Mouse (Mus musculus) urinary bladder, postnatal 4 days (tissue): Measurements from ENCODE around the gene Rps27l.
A peak's percentile ranks its signal among the peaks of the same experiment; 100 is the strongest.

Source experiments
- DNase-seq, 2 experiments: peaks; one replicate each; pipeline ENCODE4 v3.0.0; 2021 to 2022; ENCODE audit warnings: low spot score in 2 of 2

The Rps27l gene

DNA sequence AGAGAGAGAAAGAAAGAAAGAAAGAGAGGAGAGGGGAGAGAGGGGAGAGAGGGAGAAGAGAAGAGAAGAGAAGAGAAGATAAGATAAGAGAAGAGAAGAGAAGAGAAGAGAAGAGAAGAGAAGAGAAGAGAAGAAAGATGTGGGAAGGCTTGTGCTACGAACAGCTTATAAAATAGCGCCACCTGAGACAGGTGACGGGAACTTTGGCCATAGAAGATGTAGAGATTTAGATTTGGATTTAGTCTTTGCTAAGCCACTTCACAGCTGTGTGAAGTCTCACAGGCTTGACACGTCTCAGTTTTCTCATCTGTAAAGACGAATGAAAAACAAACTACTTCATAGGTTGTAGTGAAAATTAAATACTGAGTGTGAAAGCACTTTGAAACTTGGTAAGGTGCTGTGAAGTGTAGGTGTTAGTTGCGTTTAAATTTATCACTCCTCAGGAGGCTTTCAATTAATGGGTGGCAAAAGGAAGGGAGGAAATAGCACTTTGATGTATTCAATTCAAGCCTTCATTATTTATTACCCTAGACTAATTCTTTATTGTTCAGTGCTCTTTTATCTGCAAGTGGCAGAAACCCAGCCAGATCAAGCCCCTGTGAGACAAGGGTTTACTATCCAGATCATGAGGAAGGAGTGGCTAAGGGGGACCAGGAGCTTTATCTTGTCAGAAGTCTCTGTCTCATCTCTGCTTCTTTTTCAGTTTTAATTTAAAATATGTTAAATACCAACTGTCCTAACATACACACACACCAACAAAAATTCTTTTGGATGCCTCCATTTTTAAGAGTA, 25.2 kb upstream of the Rps27l start:
- DNase-seq, result no peak

DNA sequence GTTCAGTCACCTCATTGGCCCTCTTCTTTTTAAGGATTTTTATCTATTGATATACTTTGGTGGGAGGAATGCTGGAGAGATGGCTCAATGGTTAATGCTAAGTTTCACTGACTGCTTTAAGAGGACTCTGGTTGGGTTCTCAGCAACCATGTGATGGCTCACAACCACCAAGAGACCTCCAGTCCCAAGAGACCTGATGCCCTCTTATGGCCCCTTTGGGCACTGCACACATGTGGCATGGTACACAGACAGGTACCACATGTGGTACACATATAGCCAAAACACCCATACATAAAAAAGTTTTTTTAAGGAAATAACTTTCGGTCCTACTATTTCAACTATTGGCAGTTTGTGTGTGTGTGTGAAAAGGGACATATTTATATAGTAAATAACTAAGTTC, 23.8 kb upstream of the Rps27l start:
- no peak for DNase-seq

DNA sequence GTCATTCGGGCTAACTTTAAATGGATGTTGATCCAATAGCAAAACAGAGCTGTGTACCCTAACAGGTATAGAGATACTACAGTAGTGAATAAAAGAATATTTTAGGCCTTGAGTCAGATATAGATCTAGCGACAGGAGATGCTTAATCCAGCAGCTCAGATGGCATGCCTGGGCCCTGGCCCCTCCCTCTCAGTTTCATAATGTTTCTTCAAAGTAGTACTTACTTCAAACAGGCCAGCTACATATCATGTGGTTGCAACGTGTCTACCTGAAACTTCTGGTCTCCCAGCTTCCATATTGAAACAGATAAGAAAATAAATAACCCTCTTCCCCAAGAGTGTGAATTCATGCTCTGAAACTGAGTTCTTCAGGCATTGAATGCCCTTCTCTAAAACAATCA, 20.0 kb upstream of the Rps27l start:
- DNase-seq, result no peak

DNA sequence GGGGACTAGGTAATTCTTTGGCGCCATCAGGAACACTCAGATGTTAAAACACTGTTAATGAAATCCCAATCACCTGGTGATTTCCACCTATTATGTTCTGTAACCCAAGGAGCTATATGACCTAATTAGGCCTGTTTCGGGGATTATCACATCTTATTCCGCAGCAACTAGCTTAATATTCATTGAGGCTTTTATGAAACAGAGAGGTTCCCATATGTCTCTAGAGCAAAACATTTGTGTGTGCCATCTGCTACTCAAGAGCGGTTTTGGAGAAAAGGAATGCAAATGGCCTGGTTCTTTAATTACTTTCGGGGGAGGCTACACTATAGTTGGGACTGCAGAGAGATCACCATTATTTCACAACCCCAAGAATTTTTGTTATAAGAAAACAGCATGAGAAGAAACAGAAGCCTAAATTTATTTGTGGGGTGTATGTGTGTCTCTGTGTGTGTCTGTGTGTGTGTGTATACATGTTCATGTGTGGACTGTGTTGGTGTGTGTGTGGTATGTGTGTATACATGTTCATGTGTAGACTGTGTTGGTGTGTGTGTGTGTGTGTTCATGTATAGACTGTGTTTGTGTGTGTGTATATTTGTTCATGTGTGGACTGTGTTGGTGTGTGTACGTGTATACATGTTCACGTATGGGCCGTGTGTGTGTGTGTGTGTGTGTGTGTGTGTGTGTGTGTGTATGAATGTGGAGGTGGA, 18.0 kb upstream of the Rps27l start:
- DNase-seq, result no peak

DNA sequence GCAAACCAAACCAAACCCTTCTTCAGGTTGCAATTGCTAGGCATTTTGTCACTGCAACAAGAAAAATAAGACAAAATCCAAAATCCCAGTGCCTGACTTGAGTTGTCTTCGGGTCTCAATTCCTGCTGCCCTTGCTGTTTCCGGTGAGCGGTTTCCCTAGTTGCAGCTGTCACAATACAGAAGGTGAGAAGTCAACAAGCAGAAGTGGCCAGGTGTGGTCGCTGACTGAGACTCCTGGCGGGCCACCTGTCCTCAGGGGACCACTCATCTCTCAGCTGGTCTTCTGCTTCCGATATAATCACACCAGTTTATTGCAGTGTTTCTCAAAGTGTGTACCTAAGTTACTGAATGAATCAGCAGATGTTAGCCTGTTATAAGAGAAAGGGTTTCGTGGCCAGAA, 15.5 kb upstream of the Rps27l start:
- DNase-seq, result no peak

DNA sequence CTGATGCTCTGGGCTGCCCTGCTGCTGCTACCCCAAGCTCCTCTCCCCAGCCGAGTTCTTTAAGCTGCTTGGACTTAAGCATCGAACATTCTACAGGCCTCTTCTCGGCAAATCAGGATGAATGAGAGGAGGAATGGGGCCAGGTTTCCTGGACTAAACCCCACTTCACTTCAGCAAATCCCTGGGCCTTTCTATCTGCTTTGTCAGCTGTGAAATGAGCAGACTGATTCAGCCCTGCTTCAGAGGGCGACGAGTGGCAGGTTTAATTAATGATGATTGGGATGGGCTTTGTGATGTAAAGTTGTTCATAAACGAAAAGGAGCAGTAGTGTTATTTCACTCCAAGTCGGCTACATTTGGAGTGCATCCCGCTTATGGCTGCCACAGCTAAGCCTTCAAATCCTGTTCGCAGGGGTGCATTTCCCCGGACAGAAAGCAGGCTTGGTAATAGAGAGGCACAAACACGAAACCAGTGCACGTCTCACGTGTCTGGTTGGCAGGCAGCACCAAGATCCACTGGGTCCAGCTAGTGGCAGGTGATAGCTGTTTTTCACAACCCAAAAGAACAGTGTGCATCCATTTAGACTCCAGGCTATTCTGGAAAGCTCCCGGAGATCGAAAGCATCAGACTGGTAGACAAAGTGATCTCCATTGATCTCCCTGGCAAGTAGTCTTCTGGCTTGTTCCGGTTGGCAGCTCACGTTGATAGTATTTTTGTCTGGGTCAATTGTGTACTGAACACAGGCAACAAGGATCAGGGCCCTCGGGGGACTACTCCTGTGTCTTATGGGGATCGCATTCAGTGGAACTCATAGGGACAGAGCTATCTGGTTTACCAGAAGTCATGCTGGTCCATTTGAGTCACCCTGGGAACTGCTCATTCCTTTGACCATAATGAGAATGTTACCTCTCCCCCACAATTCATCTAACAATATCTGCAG, 11.7 kb upstream of the Rps27l start:
- DNase-seq, result no peak

DNA sequence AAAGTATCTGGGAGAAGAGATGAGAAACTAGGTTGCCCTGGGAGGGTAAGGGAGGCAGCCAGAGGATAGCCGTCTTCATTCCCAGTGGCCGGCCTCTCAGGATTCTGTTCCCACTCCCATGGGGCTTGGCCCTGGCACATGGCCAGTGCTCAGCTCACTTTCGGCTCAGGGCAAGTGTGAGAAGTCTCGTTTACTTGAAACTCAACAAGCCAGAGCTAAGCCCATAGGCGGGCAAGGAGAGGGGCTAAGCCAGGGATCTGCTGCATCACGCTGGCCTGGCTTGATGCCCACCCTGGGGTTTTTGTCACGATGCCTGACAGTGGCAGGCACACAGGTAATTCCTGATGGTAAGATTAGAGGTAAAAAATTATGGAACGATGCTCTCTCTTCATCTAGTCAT, 8.4 kb upstream of the Rps27l start:
- no peak for DNase-seq

DNA sequence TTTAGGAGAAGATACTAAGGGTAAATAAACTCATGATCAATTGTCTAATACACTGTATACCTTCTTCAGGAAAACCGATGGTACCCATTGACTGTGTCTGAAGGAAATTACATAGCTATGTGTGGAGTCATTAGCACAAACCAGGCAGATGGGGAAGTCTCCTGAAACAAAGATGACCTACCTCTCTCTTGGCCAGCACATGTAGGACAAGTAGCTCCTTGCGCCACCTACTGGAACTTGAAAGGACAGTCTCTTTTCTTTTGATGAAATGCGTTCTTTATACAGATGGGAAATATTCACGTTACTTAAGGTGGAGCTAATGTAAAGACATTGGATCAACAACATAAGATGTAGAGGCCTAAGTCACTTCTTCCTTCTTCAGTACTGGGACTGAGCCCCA, 7.0 kb upstream of the Rps27l start:
- no peak for DNase-seq

DNA sequence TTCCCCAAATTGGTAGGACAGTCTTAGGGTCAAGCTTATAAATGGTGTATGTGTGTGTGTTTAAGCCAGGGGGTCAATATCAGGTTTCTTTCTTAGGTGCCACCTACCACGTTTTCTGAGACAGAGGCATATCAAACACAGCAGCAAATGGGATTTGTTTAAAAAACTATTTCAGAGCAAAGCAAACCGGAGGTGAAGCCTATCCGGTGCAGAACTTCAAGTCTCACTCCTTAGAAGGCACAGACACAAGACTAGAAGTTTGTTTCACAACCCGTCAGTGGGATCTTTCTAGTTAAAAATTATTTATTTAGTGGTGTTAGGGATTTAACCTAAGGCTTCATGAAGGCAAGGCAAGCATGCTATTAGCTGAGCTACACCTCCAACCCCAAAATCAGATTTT, 725 bp upstream of the Rps27l start:
- DNase-seq, result no peak

DNA sequence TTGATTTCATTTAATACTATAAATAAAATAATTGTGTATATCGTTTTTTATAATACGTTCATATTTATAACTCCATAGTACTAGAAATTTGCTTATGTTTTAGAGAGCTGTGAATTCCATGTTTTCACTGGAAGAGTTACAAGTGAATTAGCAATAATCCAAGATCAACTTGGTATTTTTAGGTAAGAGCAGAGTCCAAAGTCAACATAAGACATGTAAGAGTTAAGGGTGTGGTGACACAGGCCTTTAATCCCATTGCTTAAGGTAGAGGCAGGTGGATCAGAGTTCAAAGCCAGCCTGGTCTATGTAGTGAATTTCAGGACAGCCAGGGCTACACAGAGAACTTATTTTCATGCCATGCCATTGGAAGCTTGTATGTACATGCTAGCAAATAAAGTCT, 2.6 kb downstream of the Rps27l start:
- no peak for DNase-seq

DNA sequence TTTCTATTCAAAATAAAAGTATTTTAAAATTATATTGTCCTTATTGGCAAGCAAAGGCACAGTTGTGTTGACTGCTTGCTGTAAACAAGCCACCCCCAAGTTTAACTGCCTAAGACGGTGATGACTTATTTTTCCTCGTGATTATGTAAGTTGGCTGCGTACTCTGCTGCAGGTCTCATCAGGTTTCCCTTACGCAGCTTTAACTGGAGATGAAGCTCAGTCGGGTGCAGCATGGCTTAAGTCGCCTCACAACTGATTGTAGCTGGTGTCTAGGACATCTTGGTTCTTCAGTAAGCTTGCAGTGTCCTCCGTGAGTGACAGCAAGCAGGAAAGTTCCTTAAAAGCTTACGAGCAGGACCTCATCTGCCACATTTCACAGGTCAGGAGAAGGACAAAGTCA, 6.4 kb downstream of the Rps27l start:
- no peak for DNase-seq

DNA sequence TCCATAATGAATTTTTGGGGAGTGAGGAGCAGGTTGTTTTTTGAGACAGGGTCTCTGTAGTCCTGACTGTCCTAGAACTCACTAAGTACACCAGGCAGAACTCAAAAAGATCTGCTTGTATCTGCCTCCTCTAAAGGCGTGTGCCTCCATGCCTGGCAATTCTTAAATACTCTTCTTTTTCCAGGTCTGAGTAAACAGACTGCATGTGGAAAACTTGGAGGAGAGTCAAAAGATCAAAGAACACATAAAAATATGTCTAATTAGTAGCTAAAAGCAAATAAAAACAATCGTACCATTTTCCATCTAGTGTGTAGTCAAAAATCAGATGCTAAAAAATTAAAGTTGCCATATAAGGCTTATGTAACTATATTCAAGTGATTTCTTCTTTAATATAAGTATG, 7.0 kb downstream of the Rps27l start:
- no peak for DNase-seq

DNA sequence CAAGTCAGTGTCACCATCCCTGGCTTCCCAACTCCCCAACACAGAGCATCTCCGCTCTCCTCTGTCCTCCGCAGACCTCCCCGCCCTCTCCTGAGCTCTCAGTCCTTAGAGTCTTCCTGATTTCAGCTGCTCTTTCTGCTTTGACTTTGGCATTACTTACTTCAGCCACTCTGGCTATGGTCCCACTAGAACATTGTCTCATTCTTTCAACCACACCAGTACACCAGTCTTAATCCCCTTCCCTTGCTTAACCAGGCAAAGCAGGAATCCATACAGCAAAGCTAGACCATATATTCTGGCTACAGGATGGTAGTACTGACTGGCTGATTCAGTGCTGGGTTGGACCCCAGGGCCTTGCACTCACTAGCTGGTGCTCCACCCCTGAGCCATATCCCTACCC, 11.6 kb downstream of the Rps27l start:
- no peak for DNase-seq

DNA sequence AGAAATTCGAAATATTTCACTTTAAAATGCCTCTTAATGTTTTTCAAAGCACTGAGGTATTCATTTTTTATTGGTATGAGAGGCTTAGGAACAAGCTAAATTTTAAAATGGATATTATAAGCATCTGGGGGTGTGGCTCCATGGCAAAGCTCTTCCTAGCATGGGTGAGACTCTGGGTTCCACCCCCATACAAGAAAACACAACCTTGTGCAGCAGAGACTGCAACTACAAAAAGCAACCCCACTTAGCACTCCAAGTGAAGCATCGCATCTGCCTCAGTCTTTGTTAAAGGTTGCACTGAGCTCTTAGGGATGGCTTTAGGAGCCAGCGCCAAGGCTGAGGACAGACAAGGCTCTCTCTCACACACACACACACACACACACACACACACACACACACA, 15.6 kb downstream of the Rps27l start:
- no peak for DNase-seq

DNA sequence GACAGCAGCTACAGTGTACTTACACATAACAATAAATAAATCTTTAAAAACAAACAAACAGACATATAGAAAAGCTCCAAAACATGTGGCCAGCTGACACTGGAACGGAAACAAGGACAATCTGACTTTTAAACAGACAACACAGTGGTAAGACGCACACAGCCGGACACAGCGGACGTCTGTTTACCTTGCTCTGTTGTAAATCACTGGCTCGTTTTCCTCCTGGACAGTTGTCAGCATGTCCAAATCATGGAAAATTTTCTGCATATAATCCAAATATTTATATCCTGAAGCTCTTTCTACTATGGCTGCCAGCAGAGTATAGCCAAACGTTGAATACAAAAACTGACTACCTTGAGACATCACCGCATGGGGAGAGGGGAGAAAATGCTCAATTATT, 21.6 kb downstream of the Rps27l start:
- DNase-seq, result no peak

DNA sequence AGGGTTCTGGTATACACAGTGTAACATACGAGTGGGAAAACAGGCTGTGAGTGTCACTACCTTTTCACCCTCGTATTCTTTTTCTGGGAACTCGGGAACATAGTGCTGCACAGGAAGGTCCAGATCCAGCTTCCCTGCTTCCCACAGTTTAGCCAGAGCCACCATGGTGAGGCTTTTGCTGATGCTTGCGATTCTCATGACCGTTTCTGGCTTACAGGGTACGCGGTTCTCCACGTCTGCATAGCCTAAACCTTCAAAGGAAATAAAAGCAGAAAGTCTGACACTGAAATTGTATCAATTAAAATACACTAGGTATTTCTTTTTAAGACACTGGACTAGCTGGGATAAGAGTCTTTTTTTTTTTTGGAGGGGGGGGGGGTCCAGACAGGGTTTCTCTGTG, 25.2 kb downstream of the Rps27l start:
- DNase-seq, result no peak

DNA sequence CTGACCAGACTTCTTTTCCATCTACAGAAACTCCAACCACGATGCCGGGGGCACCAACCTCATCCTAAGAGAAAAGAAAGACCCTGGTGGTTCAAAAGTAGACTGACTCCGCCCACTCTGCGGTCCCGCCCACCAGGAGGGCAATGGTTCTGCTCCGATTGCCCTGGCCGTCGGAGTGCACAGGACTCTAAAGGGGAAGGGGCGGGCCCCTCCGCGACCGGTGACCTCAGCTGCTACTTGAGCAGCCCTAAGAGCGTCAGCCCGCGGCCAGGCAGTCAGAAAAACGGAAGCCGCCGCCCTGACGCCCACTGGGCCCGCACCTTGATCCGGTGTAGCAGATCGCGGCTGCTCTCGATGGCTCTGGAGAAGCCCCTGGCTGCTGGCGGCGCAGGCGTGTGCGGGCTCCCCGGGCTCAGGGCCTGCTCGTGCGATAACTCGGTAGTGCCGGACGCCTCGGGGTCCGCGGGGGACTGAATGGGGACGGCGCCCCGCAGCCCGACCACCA, 28.9 kb downstream of the Rps27l start:
- peak; percentile 61 to 75 for DNase-seq

DNA sequence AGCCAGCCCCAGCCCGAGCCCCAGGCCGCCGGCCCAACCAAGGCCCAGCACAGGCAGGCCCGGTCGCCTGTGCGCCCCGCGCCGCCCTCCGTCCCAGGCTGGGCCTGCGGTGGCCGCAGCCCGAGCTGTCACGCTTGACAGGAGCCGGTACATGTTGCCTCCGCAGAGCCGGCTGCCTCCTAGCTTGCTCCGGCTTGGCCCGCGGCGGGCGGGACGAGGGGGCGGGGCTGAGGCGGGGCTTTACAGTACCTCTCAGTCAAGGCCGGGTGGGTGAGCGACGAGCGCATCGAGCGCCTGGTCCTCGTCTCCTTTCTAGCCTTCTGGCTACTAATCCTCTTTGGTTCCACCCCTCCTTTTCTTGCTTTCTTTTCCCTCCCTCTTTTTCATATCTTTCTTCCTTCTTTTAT, 29.4 kb downstream of the Rps27l start, which contains the start of gene Lactb:
Lactb (minus strand) TSS at position 246 of the 407 bp plus-strand sequence.
- DNase-seq, result peak; percentile 90 to 94

DNA sequence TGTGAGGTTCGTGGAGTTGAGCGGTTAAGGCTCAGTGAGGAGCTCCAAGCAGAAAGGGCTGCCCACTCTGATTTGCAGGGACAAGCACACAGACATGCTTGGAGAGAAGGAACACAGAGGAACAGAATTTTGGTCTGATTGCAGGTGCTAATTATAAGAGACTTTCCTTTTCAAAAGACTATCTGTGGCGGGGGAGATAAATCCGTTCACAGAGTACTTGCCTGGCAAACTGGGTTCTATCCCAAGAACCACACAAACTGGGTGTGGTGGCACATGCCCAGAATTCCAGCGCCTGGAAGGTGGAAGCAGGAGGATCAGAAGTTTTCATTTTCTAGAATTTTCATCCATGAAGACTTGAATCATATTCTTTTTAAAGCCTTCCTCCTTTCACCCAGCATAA, 31.2 kb downstream of the Rps27l start:
- no peak for DNase-seq

DNA sequence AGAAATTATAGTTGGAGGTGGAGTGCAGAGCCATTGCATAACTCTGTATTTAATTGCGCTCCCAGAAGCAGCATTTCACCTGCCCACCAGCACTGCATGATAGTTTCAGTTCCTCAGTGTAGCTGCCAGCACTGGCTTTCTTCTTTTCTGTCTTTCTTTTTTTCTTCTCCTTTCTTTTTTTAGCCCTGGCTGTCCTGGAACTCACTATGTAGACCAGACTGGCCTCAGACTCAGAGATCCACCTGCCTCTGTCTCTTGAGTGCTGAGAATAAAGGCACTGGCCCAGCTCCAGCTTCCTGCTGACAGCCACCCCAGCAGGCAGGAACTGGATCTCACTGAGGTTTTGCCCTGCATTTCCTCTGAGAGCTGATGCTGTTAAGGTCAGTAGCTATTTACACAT, 32.1 kb downstream of the Rps27l start:
- no peak for DNase-seq

DNA sequence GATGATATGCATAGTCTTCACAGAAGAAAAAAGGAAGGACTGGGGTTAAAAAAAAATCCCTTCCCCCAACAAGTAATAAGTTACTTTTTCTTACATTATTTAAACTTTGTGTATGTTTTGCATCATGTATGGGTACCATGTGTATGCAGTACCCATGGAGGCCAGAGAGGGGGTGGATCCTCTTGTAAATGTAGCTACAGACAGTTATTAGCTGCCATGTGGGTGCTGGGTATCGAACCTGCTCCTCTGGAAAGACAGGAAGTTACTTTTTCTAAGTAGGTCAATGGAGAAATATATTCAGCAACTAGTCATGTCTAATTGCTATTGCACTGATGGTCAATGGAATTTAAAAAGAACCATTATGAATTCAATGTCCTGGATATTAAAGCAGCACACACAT, 32.6 kb downstream of the Rps27l start:
- no peak for DNase-seq

DNA sequence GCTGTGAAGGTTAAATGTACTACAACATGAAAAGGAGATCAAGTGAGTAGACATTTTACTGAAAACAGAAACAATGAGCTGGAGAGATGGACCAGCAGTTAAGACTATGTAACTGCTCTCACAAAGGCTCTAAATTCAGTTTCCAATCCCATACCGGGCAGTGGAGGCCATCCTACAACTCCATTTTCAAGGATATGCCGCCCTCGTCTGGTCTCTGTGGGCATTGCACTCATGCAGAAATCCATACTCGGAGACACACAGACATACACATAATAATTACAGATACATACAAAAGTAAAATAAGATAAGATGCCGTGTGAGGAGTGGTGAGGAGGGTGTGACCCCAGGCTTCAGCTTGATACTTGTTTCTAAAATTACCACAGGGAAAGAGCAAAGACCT, 34.6 kb downstream of the Rps27l start:
- peak; percentile 38 to 85 for DNase-seq
